Mouse (Mus musculus): ENCODE measurements around the gene Pga5.

- TF ChIP-seq CTCF (IDR thresholded peaks at IDR 0.05; ENCODE audit: control insufficient read depth, insufficient read depth, low read length) (peak; percentile 76), POLR2A (IDR thresholded peaks at IDR 0.05; ENCODE audit: borderline replicate concordance, control insufficient read depth, low read depth, low read length) (no peak)
Observed at GRCm38 (mm10) chr19:10710088-10710511, 32.2 kb upstream of the Pga5 start.

Data from bone marrow, adult 2 months (tissue).